ENCODE assay signal across 33 mouse cellular contexts in the genomic region with DNA sequence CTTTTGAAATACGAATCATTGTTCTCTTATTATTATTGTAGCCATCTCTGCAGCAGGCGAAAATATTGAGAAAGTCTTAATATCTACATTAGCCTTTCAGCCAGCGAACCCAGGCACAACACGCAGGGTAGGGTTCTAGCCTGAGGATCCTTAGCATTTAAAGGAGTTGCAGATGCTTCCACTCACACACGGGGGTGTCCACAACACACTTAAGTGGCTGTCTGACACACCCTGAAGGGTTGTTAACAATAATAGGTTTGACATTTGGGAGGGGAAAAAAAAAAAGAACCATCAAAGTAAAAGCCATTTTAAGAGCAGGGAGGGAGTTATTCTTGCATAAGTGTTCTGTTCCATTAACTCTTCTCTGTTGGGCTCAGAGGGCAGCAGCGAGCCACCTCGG. TPM values are rescaled to one million over a fixed set of nuclear protein-coding genes. Genes with fewer than 3 reads are reported as not detected.
A peak's percentile ranks its signal among the peaks of the same experiment; 100 is the strongest.
DNase-seq lines count a peak whose midpoint lies in the region; ATAC-seq and TF ChIP-seq lines count a peak whose summit lies in the region.
"Had no signal": no experiment of that assay in that cellular context is flagged by ENCODE, and none has a peak within 500 bp of the region (broad histone marks: within the 10 kb centered on the region; RNA-seq: fewer than 3 reads in every experiment).

No protein-coding gene starts in this region.

- no peak for TF ChIP-seq POLR2A in limb, embryonic 14.5 days (IDR thresholded peaks at IDR 0.05; ENCODE audit: borderline replicate concordance, extremely low read depth, insufficient read depth, insufficient read length)

- peaks cover 65% of the 10 kb centered on the region for H3K4me1 ChIP-seq in heart, embryonic 13.5 days
- 0 out of 2 replicates have a peak, but pooled peaks cover 7% of the 10 kb centered on the region for H3K4me1 ChIP-seq in limb, embryonic 14.5 days (ENCODE audit: control insufficient read depth, insufficient read depth, low read length)
- H3K4me1 ChIP-seq in limb, embryonic 10.5 days, result peaks cover 8% of the 10 kb centered on the region
- peaks cover 4% of the 10 kb centered on the region; the same call in 1 of the 2 replicates for H3K4me1 ChIP-seq in kidney, embryonic 14.5 days (ENCODE audit: control insufficient read depth, insufficient read depth, low read length)
- H3K4me1 ChIP-seq: intestine, embryonic 15.5 days had no signal

- 0 out of 2 replicates have a peak, but pooled peaks have one; percentile 17 for ATAC-seq in frontal cortex, adult (ENCODE audit: low TSS enrichment)
- no peak for ATAC-seq in heart, embryonic 13.5 days (ENCODE audit: extremely low read depth, insufficient number of reproducible peaks, low FRiP score, low TSS enrichment)
- no peak for ATAC-seq in limb, embryonic 14.5 days (ENCODE audit: low FRiP score, low read depth)
- no peak for ATAC-seq in kidney, embryonic 14.5 days (ENCODE audit: low FRiP score, low TSS enrichment)
- ATAC-seq: forebrain, embryonic 16.5 days; hindbrain, postnatal 0 days; intestine, embryonic 15.5 days; midbrain, embryonic 16.5 days had no signal

- no peaks in the 10 kb centered on the region for H3K27me3 ChIP-seq in heart, embryonic 13.5 days (replicated peaks)
- H3K27me3 ChIP-seq in limb, embryonic 14.5 days (ENCODE audit: control insufficient read depth, insufficient read depth, low read length), result no peaks in the 10 kb centered on the region
- no peaks in the 10 kb centered on the region for H3K27me3 ChIP-seq in limb, embryonic 10.5 days (ENCODE audit: low read depth, poor library complexity, severe bottlenecking)
- no peaks in the 10 kb centered on the region for H3K27me3 ChIP-seq in kidney, embryonic 14.5 days (ENCODE audit: control insufficient read depth, insufficient read depth, low read length)
- H3K27me3 ChIP-seq: embryonic facial prominence, embryonic 12.5 days; hindbrain, embryonic 12.5 days; intestine, embryonic 15.5 days; liver, embryonic 15.5 days; lung, embryonic 15.5 days had no signal

- H3K4me3 ChIP-seq in heart, embryonic 13.5 days, result no peak overlapping the region
- H3K4me3 ChIP-seq in limb, embryonic 14.5 days (replicated peaks; ENCODE audit: low read length), result no peak overlapping the region
- no peak overlapping the region for H3K4me3 ChIP-seq in limb, embryonic 10.5 days
- no peak overlapping the region for H3K4me3 ChIP-seq in kidney, embryonic 14.5 days (ENCODE audit: low read length)
- H3K4me3 ChIP-seq: embryonic facial prominence, embryonic 12.5 days; erythroblast, embryonic 14.5 days; hindbrain, embryonic 12.5 days; intestine, embryonic 15.5 days; liver, embryonic 15.5 days; lung, embryonic 15.5 days had no signal

- DNase-seq in frontal cortex, postnatal 14 days (ENCODE audit: low spot score in 2 of 2), result no peak
- DNase-seq in heart, adult 18-20 months, result no peak
- no peak for DNase-seq in limb, embryonic 14.5 days (ENCODE audit: low spot score)
- DNase-seq in limb, embryonic 10.5 days (ENCODE audit: low spot score), result no peak
- DNase-seq: adrenal gland, postnatal 10 days; cerebellum, adult 11 months; cerebellum, adult 9-10 months; cerebellum, postnatal 36 days; gastrocnemius, postnatal 25 days; kidney, adult 2 months; kidney, postnatal 4 days; layer of hippocampus, postnatal 36 days; left cerebral cortex, postnatal 4 days; lung, postnatal 36 days; right cerebral cortex, postnatal 4 days; thymus, adult 18-20 months; thymus, postnatal 25 days had no signal

- H3K36me3 ChIP-seq in heart, embryonic 13.5 days, result no peaks in the 10 kb centered on the region
- H3K36me3 ChIP-seq in limb, embryonic 14.5 days (ENCODE audit: control insufficient read depth, insufficient read depth, low read length), result no peaks in the 10 kb centered on the region
- H3K36me3 ChIP-seq in limb, embryonic 10.5 days, result no peaks in the 10 kb centered on the region
- no peaks in the 10 kb centered on the region for H3K36me3 ChIP-seq in kidney, embryonic 14.5 days (ENCODE audit: control insufficient read depth, insufficient read depth, low read length)
- H3K36me3 ChIP-seq: embryonic facial prominence, embryonic 12.5 days; hindbrain, embryonic 12.5 days; intestine, embryonic 15.5 days; liver, embryonic 15.5 days; lung, embryonic 15.5 days had no signal

- H3K27ac ChIP-seq in heart, embryonic 13.5 days (replicated peaks), result peak overlapping the region; percentile 86
- H3K27ac ChIP-seq in limb, embryonic 14.5 days (replicated peaks; ENCODE audit: low read depth, low read length), result peak overlapping the region; percentile 11
- H3K27ac ChIP-seq in limb, embryonic 10.5 days, result no peak overlapping the region
- H3K27ac ChIP-seq in kidney, embryonic 14.5 days (ENCODE audit: low read depth, low read length), result no peak overlapping the region
- H3K27ac ChIP-seq: embryonic facial prominence, embryonic 12.5 days; hindbrain, embryonic 12.5 days; hindbrain, postnatal 0 days; intestine, embryonic 15.5 days; kidney, postnatal 0 days; liver, embryonic 15.5 days; lung, embryonic 15.5 days; stomach, postnatal 0 days had no signal

- H3K4me2 ChIP-seq in heart, embryonic 13.5 days, result peak overlapping the region; percentile 45
- H3K4me2 ChIP-seq in limb, embryonic 14.5 days (replicated peaks; ENCODE audit: low read depth, low read length, severe bottlenecking), result no peak overlapping the region
- no peak overlapping the region for H3K4me2 ChIP-seq in kidney, embryonic 14.5 days (replicated peaks; ENCODE audit: low read depth, low read length)
- H3K4me2 ChIP-seq: embryonic facial prominence, embryonic 12.5 days; hindbrain, embryonic 12.5 days; intestine, embryonic 15.5 days; liver, embryonic 15.5 days; lung, embryonic 15.5 days; midbrain, embryonic 11.5 days had no signal

- 38% methylated on average over 7 of the region's 7 CpGs for WGBS in heart, embryonic 13.5 days
- 48% methylated on average over 7 of the region's 7 CpGs for WGBS in limb, embryonic 14.5 days
- 75% methylated on average over 7 of the region's 7 CpGs for WGBS in limb, embryonic 10.5 days
- 54% methylated on average over 7 of the region's 7 CpGs for WGBS in kidney, embryonic 14.5 days

- no peaks in the 10 kb centered on the region for H3K9me3 ChIP-seq in heart, embryonic 13.5 days
- H3K9me3 ChIP-seq in limb, embryonic 14.5 days (ENCODE audit: control insufficient read depth, low read length), result no peaks in the 10 kb centered on the region
- H3K9me3 ChIP-seq in limb, embryonic 10.5 days (replicated peaks), result no peaks in the 10 kb centered on the region
- H3K9me3 ChIP-seq in kidney, embryonic 14.5 days (ENCODE audit: control insufficient read depth, low read length), result no peaks in the 10 kb centered on the region
- H3K9me3 ChIP-seq: embryonic facial prominence, embryonic 12.5 days; G1E; hindbrain, embryonic 12.5 days; intestine, embryonic 15.5 days; liver, embryonic 15.5 days; lung, embryonic 15.5 days had no signal

- H3K9ac ChIP-seq in heart, embryonic 13.5 days, result peak overlapping the region; percentile 47; the same call in 1 of the 2 replicates
- no peak overlapping the region for H3K9ac ChIP-seq in limb, embryonic 14.5 days (ENCODE audit: low read depth, low read length, severe bottlenecking)
- no peak overlapping the region for H3K9ac ChIP-seq in kidney, embryonic 14.5 days (ENCODE audit: low read depth, low read length)
- H3K9ac ChIP-seq: embryonic facial prominence, embryonic 12.5 days; hindbrain, embryonic 12.5 days; intestine, embryonic 15.5 days; liver, embryonic 15.5 days; lung, embryonic 15.5 days had no signal

RNA-seq across cellular contexts. Expression of gene Rnf144b, which starts 23.9 kb away (rescaled TPM):
- polyA plus RNA-seq in heart, embryonic 13.5 days (2015; fragmentation: Nextera tagmentation; extraction: Ambion mirVana), result 1.4 TPM in 2 replicates
- 10 to 100 TPM; 35.6 to 44.5 TPM for total RNA-seq in heart, adult 18-20 months (2021)
- polyA plus RNA-seq in limb, embryonic 14.5 days (2012; rRNA removed), result 5.7 and 5.9 TPM in 2 replicates
- 5.2 and 5.8 TPM in 2 replicates for polyA plus RNA-seq in limb, embryonic 14.5 days (2014; fragmentation: Nextera tagmentation; extraction: Ambion mirVana)
- 0.45 and 0.61 TPM in 2 replicates for polyA plus RNA-seq in limb, embryonic 10.5 days (2016; fragmentation: Nextera tagmentation; extraction: Ambion mirVana)
- 0.90 and 0.95 TPM in 2 replicates for polyA plus RNA-seq in kidney, embryonic 14.5 days (2014; fragmentation: Nextera tagmentation; extraction: Ambion mirVana)
- polyA plus RNA-seq: erythroblast, embryonic 14.5 days had no signal

RNA-seq across cellular contexts. Expression of gene Dek, which starts 40.4 kb away (rescaled TPM):
- 152 and 167 TPM in 2 replicates for polyA plus RNA-seq in heart, embryonic 13.5 days (2015; fragmentation: Nextera tagmentation; extraction: Ambion mirVana)
- total RNA-seq in heart, adult 18-20 months (2021), result 10 to 100 TPM; 32.6 to 37.9 TPM
- polyA plus RNA-seq in limb, embryonic 14.5 days (2012; rRNA removed), result 106 and 126 TPM in 2 replicates
- polyA plus RNA-seq in limb, embryonic 14.5 days (2014; fragmentation: Nextera tagmentation; extraction: Ambion mirVana), result 232 and 260 TPM in 2 replicates
- 299 and 332 TPM in 2 replicates for polyA plus RNA-seq in limb, embryonic 10.5 days (2016; fragmentation: Nextera tagmentation; extraction: Ambion mirVana)
- 276 and 313 TPM in 2 replicates for polyA plus RNA-seq in kidney, embryonic 14.5 days (2014; fragmentation: Nextera tagmentation; extraction: Ambion mirVana)

Comparison
In these comparisons a context has a peak if more than half of its experiments do, and no peak if none do; other contexts are left out.
1. H3K27ac ChIP-seq: peak in heart, embryonic 13.5 days (single experiment) and limb, embryonic 14.5 days (single experiment); none in limb, embryonic 10.5 days (single experiment) and kidney, embryonic 14.5 days (single experiment).